Mouse (Mus musculus) kidney, adult 2 months (tissue): ENCODE data around the gene Dynll1.

Experiments
- CTCF ChIP-seq: fragments of 200-500 bp; conservative IDR thresholded peaks from 2 replicates; pipeline ENCODE4 v1.5.1; 2011; ENCODE audit warnings: low read depth, mild to moderate bottlenecking, control low read depth, low read length, moderate library complexity, mixed read lengths; ENCODE audit not compliant: insufficient read depth, insufficient read length
- POLR2A ChIP-seq: fragments of 200-500 bp; IDR thresholded peaks from one replicate; pipeline ENCODE4 v1.6.1; 2011; ENCODE audit warnings: low read depth, low read length, control low read depth

DNA sequence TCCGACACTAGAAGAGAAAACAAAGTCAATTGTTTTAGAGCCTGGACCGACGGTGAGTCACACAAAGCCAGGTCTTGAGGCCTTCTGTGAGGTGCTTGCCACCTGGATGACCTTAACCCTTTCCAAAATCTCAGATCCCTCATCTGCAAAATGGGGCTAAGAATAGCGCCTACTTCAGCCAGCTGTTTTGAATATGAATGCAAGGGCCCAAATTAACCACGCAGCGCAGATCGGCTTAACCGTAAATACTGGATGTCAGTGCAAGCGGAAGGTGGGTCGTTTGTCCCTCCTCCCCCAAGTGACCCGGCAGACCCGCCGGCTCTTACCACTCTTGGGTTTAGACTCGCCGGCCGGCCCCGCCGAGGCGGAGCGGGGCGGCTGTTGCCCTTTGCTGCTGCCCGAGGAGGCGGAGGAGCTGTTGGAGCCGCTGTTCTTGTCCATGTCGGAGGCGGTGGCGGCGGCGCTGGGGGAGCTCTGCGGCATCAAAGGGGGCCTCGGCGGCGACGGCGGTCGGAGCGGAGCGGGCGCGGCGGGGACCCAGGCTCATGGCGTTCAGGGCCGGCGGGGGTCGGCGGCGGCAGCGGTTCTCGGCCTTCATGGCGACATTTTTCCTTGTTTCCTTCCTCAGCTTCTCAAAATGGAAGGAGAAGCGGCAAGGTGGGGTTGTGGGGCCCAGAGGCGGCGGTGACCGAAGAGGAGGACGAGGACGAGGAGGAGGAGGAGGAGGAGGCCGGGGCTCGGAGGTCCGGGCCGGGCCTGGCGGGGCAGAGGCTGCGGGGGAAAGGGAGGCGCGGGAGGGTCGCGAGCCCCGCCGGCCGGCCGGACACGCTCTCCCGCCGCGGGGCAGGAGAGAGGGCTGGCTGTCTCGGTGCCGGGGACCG lies 28.6 kb downstream of the Dynll1 start:
- TF ChIP-seq CTCF: no peak
- no peak for TF ChIP-seq POLR2A
